Mouse (Mus musculus) left cerebral cortex, adult 18-20 months (tissue): ENCODE measurements around the gene Atrn. TPM values are rescaled to one million over a fixed set of nuclear protein-coding genes. Genes with fewer than 3 reads are reported as not detected.

Source experiments
- DNase-seq, 2 experiments: peaks; one replicate each; pipeline ENCODE4 v3.0.0; 2021 to 2022; ENCODE audit warnings: low spot score in 2 of 2, mixed read lengths in 1 of 2
- total RNA-seq, 2 experiments: library from RNA; stranded (reverse); gene quantifications; 2 replicates each; pipeline ENCODE4 v1.2.3; 2021

Atrn gene
- total RNA-seq, 2 experiments from 2014 or later, result 109 to 110 TPM

DNA sequence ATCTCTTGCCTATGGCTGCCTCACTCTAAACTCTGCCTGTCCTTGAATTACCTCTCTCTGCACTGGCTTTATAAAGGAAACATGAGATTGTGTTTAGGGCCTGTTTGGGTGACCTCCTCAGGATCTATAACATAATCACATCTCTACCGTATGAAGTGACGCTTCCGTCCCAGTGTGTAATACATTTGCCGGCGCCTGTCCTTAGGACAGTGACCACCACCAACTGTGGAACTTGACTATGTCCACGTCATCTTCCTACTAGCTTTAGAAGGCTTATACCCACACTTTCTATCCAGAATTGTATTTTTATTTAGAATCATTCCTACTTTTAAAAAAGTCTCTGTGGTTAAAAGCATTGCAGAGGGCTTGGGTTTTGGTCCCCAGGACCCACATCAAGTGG is 131.9 kb downstream of the Atrn start:
- DNase-seq, result no peak

DNA sequence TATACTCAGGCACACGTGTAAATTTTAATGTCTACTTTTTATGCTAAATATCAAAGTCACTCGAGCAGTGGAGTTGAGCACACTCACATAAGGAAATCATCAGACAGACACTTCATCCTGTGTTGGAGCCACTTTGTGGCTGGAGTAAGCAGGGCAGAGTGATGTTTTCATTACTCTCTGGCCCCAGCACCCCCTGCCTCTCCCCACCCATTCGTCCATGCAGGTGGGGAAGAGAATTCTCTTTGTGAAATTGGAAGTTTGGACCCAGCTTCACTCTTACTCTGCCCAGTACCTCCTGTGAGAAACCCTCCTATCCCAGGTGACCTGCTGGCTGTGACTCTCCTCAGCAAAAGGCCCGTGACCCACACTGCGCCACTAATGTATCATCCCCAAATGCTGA is 132.4 kb downstream of the Atrn start:
- DNase-seq, result no peak

DNA sequence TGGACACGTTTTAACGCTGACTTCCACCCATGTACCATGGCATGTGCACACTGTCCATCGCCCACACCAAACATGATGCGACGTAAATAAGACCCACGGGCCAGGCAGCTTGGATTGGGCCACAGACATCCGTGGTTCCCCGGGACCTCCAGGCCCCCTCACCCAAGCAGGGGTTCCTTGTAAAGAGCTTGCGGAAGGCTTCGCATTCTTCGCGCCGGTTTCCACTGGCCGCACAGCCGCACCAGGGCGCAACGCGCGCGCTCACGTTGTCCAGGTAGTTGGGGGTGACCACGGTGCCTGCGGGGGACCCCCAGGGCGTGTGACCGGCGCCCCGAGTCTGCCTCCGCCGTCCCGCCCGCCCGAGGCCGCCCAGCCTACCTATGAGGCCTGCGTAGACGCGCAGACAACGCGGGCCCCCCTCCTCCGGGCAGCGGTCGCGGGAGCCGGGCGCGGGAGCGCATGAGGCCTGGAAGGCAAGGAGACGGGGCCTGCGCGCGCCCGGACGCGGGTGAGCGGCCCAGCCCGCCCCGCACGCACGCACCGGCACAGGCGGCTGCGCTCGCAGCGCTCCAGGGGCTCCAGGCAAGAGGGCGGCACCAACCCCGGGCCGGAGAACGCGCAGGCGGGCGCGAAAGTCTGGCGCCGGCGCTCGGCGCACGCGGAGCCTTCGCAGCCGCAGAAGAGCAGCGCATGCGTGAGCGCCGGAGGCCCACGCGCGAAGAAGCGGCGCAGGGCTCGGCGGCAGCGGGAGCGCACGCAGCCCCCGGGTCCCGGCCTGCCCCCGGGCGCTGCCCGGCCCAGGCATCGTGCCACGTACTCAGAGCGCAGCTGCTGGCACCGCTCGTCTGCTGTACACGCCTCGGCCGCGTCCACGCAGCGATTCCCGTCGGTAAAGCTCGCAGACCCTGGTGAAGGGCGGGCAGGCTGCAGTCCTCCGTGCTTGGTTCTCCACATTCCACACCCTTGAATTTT is 134.8 kb downstream of the Atrn start:
- peak; percentile 75 to 89 for DNase-seq

DNA sequence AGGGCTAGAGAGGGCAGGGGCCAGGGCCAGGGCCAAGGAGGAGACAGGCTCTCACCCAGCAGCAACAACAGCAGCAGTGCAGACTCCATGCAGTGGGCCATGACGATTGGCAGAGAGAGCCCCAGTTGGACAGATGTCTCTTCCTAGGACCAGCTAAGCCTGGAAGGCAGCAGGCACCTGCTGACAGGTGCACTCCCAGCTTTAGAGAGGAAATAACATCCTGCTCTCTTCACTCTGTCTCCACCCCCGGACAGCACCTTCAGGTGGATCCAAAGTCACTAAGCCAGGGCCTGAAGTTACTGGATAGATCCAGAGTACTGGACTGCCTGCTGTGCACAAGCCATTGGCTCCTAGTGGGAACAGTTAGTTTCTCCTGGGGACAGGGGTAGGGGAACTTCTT is 136.7 kb downstream of the Atrn start, which contains the start of gene Gfra4:
Gene Gfra4, minus strand, starts transcription at position 101 of the 400 bp plus-strand sequence.
- no peak for DNase-seq

DNA sequence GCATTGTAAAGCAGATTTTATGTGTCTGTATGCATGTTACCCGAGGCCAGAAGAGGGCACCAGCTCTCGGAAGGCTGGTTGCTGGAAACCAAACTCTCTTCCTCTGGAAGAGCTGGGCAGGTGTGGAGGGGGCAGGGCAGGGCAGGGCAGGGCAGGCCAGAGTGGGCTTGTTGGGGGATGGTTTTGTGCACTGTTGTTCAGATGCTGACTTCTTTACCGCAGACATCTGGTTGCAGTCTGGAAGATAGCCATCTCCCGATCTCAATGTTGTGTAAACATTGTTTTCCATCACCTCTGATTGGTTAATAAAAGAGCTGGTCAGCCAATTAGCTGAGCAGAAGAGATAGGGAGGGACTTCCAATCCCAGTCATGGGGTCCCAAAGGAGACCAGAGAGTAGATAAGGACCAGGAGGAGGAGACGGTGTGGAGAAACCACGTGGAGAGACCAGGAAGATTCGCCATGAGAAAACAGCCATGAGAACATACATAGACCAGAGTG is 138.1 kb downstream of the Atrn start:
- no peak for DNase-seq

DNA sequence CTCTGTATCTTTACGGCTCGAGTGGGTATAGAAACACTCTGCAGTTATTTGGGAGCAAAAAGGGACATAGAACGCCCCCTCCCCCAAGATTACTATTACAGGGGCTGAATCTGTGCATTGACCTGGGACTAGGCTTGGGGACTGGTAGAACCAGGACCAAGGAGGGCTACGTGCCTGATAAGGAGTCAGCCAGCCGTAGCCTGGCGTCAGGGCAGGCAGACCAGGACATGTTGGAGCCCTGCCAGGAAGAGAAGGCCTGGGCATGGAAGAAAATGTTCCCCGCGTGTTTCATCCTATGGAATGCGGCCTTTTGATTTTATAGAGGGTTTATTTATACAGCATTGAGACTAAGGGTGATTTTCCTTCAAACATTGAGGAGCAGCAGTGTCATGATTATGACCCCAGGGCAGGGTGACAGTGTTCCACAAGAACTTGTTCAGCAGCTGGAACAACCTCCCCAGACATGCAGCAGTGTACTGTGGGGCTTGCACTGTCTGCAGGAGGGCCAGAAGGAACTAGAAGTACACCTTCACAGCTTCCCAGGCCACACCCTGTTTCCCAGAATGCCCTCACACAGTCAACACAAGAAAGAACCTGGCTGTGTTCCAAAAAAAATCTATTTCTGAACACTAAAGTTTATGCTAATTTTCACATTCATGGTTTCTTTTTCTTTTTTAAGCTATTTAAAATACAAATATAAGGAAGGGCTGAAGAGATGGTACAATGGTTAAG is 138.9 kb downstream of the Atrn start:
- no peak for DNase-seq

DNA sequence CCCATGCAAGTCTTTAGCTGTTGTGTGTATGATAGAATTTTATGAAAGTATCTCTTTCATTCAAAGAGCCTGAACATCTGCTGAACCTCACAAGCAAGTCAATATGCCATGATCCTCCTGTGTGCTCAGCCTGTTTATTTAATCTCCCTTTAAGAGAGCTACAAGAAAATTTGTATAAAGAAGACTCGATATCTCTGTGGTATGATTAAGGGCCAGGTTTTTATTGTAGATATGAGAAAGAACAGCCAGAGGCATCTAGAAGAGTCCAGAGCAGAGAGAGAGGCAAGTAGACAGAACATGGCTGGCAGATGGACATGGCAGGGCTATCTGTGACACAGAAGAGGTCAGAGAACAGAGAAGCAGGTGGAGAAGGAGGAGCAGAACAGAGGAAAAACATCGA is 139.7 kb downstream of the Atrn start:
- DNase-seq, result no peak

DNA sequence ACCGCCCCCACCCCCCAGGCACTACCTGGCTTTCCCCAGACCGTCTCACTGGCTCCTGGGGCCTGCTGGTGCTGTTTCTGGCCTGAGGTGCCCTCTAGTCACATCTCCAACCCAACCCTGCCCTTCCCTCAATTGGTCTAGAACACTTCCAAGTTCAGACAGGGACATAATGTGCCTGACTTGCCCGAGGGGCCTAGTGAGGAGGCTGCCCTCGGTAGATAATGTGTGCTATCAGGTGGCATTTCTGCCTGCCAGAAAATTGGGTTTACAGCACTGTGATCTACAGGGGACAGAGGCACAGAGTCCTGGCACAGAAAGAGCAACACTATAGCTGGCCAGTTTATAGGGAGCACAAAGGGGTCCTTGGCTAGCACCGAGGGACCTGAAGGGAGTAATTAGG is 145.7 kb downstream of the Atrn start:
- DNase-seq, result no peak

DNA sequence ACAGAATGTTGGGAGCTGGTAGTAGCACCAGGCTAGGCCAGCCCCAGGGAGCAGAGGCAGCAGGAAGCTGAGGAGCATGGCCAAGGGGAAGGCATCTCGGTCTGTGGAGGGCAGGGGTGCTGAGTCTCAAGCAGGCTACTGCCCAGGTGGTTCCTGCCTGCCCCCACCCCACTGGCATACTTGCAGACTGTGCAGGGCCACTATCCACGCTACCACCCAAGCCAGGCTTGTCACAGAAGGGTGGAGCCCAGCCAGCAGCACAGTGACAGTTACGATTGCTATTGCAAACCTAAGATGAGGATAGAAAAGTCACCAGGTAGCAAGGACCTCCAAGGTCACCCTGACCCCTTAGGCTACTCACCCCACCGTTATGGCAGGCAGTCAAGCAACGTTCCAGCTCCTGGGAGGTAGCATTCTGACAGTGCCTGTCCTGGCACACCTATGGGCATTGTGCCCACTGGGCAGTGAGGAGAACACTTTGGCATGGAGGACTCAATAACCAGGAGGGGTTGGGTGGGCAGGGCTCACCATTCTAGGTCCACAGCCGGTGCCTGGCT is 146.6 kb downstream of the Atrn start:
- no peak for DNase-seq

DNA sequence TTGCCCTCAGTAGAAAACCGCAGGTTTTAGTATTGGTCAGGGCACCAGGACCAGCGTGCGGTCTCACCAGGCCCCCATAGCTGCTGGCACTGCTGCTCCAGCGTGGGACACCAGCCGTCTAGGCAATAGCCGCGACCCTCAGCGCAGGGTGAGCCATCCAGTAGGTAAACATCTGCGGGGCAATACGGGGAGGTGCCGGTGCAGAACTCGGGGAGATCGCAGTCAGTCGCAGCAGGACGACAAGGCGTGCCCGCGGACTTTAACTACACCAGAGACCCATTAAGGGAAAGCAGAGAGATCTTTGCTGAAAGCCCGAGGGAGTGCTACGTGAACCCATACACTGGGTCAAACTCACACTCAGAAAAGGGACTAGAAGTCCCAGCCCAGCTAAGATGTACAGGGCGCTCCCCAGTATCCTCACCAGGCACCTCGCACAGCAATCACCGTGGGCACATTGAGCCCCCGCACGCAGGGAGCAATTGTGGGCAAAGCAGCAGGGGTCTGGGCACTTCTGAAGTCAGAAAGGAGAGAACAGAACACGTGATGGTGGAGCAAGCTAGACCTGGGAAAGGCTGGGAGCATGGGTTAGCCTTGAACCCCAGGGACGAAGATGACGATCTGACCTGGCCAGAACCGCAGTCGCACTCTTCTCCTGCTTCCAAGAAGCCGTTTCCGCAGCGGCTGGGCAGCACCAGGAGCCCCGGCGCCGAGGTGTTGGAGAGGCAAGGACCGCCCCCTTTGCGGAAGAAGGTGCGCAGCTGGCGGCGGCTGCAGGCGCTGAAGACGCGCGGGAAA is 147.8 kb downstream of the Atrn start:
- no peak for DNase-seq

DNA sequence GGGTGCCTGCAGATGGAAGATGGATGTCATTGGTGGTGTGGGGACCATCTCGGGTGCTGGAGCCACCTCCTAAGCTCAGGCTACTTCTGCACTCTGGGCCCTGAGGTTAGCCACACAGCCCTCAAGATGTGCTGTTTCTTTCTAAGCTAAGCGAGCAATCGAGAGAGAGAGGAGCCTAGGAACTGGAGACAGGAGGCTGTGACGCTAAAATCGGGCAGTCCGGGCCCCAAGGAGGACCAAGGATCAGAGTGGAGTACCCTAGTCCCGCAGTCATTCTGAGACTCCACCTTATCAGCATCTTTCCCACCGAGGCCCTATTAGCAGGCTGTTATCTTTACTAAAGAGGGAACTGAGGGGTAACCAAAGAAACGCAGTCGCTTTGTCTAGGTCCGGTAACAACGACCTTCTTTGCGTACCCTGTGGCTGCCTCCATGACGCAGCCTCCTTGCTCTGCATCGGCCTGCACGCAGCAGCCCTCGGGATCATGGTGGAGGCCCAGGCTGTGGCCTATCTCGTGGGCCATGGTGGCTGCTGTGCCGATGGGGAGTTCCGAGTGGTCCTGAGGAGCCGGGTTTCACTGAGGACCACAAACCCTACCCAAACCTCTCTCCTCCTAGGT is 148.5 kb downstream of the Atrn start:
- DNase-seq, result no peak

DNA sequence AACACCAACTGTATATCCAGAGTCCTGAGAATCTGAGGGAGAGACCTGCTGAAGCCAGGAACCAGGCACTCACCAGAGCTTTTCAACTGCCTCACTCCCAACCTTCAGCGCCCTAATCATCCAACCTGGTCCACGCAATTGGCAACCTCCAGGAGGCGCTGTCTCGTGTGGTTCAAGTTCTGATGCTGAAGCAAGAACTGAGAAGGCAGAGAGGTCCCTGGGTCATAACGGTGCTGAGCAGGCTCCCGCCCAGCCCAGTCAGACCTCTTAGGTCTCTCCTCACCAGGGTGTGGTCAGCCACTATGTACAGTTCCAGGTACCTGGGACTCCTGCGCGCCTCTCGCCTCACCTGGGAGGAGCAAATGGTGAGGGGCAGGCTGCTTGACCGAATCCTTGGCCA is 149.3 kb downstream of the Atrn start:
- DNase-seq, result peak in 1 of 2 experiments; percentile 40

DNA sequence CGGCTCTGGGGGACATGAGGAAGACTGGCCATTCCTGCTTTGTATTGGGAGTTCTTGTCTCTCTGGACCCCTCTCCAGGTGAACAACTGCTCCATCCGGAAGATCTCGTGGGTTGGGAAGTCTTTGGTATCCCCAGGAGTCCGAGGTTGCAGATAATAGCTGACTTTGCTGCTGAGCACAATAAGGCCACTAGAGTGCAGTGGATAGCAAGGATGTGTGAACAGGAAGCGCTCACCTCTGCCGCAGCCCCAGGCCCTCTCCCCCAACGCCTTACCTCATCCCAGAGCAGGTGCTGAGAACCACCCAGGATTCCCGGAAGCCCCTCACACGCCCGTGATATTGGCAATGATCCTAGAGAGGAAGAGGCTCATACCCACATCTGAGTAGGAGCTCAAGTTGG is 149.9 kb downstream of the Atrn start:
- DNase-seq, result no peak

DNA sequence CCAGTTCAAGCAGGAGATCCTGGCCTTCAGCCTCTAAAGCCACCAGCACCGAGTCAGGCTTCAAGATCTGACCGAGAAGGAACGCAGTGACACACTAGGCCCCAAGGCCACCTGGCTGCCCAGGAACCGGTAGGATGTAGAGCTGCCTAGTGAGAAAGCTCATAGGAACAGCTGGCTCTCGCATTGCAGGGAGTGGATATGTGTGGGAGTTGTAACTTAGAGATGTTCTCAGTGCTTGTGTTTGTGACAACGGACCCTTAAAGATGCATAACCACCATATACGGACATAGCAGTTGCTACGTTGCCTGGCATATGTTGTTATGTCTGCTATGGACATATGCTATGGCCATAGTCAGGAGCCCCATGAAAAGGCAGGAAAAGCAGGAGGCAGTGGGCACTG is 152.4 kb downstream of the Atrn start:
- no peak for DNase-seq

DNA sequence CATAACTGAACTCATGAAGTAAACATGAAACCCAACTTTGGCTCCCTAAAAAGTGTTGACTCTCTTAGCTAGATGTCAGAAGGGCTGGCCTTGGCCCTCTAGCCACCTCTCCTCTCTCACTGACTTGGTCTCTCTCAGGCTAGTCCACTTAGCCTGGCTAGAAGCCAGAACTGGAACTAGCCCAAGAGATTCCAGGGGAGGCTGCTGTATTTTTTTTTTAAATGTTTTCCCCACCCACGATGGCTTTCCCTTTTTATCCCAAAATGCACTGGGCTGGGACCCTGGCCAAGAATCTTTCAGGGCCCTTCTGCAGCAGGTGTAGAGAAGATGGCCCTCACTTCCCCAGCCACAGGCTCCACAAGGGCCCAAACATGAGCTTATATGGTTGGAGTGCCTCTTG is 153.1 kb downstream of the Atrn start:
- DNase-seq, result peak; percentile 45 to 49

DNA sequence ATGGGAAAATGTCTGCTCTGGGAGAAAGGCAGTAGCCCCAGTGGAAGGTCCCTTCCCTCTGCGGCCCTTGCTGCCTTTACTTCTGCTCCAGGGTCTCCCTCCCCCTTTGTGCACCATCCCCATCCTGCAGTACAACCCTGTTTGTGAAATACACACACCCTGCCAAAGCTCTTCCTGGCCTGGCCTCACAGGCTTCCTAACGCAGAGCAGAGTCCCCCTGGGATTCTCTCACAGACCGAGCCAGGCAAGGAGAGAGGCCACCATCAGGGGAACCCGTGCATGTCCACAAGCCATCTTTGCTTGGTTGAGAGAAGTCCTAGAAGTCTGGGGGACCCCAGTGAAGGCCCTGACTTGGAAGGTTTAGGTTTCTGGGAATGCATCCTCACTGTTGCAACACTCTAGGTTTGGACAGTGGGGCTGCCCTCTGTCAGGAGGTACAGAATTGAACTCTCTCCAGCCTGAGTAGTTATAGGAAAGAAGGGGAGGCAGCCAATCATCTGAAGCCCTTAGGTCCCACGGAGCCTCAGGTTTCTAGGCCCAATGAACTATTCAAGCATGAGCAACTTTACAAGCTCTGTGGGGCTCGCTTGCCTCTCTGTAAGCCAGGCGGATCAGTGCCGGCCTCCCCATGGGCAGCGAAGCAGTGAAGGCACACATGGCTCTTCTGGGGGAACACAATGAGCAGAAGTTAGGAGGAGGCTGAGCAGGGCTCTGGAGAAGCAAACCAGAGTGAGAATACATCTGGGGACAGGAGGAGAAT is 153.7 kb downstream of the Atrn start:
- no peak for DNase-seq

DNA sequence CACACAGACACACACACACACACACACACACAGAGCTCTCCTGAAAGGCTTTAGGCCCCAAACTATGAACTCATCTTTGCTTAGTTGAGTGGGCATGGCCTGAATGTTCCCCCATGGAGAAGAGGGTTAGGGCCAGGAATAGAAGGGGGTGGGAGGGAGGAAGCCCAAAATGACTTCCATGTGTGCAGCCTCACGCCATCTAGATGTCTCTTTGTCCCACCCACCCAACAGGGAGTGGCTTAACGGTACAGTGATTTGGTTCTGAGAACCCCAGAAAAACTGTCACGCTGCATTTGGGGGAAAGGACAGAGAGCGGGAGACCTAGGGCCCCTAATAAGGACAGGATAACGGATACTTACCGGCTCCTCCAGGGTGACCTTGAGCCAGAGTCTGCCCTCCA is 154.5 kb downstream of the Atrn start:
- no peak for DNase-seq

DNA sequence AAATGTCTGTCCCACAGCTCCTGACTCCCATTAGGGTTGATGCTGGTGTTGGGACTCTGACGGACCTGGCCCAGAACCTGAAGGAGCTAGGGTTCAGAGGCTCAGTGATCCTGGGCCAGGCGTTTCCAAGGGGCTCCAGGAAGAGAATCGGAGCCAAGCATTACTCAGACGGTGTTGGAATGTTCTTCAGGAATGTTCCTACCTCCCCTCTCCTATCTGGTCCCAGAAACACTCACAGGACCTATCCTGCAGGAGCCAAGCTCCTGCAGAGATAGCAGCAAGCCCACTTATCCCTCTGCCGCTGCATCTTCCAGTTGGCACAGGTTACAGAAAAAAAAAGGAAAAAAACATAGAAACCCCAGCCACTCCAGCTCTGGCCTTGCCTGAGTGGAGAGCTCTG is 155.3 kb downstream of the Atrn start:
- DNase-seq, result no peak

DNA sequence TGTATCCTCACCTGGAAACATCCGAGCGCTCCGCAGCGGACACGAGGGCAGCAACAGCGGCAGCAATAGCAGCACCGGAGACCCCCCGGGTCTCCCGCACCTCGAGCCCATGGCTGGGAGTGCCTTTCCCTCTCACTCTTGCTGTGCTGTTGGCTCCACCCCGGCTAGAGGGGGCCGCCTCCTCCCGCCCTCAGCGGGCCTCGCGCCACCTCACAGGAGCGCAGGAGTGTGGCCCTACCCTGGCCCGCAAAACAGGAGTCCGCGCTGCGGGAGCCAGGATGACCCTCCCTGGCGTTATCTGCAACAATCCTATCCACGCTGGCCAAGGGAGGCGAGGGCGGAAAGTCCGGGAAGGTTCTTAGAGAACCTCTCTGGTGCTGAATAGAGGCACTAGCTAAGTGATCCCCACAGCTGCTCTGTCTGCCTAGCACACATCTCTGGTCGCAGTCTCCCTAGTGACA is 157.1 kb downstream of the Atrn start, which contains the start of gene Adam33:
Gene Adam33, minus strand, starts transcription at position 411 of the 461 bp plus-strand sequence.
- DNase-seq, result no peak

DNA sequence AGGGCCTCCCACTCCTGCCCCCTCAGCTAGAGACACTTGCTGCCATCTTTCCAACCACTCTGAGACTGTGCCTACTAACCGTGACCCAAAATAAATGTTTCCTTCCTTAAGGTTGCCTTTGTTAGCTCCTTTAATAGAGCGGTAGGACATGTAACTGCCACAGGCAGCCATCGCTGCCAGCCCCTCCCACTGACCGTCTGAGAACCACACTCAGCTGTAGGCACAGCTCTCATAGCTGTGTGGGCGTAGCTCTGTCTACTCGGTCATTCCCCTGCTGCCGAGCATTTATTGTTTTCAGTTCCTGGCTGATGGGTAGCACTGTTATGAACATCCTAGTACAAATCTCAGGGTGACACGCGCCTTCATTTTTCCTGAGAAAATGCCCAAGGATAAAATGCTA is 160.0 kb downstream of the Atrn start:
- peak; percentile 15 to 36 for DNase-seq
